In genomic region chr12:38777316-38777715, GRCm38 (mm10) we compare ENCODE assay signal across 8 mouse cellular contexts. TPM values are rescaled to one million over a fixed set of nuclear protein-coding genes. Genes with fewer than 3 reads are reported as not detected.
DNase-seq lines count a peak whose midpoint lies in the region; ATAC-seq and TF ChIP-seq lines count a peak whose summit lies in the region.

No protein-coding gene starts in this region.

- no peak overlapping the region for H3K27ac ChIP-seq in heart, embryonic 11.5 days (ENCODE audit: low read depth, low read length)
- no peak overlapping the region for H3K27ac ChIP-seq in neural tube, embryonic 12.5 days
- no peak overlapping the region for H3K27ac ChIP-seq in left cerebral cortex, adult 2 months

- no peaks in the 10 kb centered on the region for H3K9me3 ChIP-seq in heart, embryonic 11.5 days (replicated peaks; ENCODE audit: control insufficient read depth, low read length)
- H3K9me3 ChIP-seq in neural tube, embryonic 12.5 days = no peaks in the 10 kb centered on the region

- H3K4me3 ChIP-seq in heart, embryonic 11.5 days (ENCODE audit: low read depth, low read length) = no peak overlapping the region
- no peak overlapping the region for H3K4me3 ChIP-seq in neural tube, embryonic 12.5 days
- peak overlapping the region; percentile 8 for H3K4me3 ChIP-seq in lung, adult 2 months (replicated peaks; ENCODE audit: extremely low read depth, low read depth, low read length)
- no peak overlapping the region for H3K4me3 ChIP-seq in left cerebral cortex, adult 2 months

- H3K4me2 ChIP-seq in heart, embryonic 11.5 days = peak overlapping the region; percentile 69; the same call in 1 of the 2 replicates
- peak overlapping the region; percentile 97; the same call in 1 of the 2 replicates for H3K4me2 ChIP-seq in neural tube, embryonic 12.5 days (replicated peaks)

- no peaks in the 10 kb centered on the region for H3K4me1 ChIP-seq in heart, embryonic 11.5 days (ENCODE audit: control insufficient read depth, insufficient read depth, low read length)
- H3K4me1 ChIP-seq in neural tube, embryonic 12.5 days = no peaks in the 10 kb centered on the region; the same call in 1 of the 2 replicates
- H3K4me1 ChIP-seq in lung, adult 2 months (ENCODE audit: control insufficient read depth, insufficient read depth, low read length) = no peaks in the 10 kb centered on the region

- TF ChIP-seq CTCF in lung, adult 2 months (IDR thresholded peaks at IDR 0.05; ENCODE audit: insufficient read depth, low read length) = no peak
- no peak for TF ChIP-seq CTCF in left cerebral cortex, adult 2 months (IDR thresholded peaks at IDR 0.05)

- H3K27me3 ChIP-seq in heart, embryonic 11.5 days (ENCODE audit: control insufficient read depth, insufficient read depth, low read length) = no peaks in the 10 kb centered on the region
- no peaks in the 10 kb centered on the region for H3K27me3 ChIP-seq in neural tube, embryonic 12.5 days (replicated peaks)

- WGBS in heart, embryonic 11.5 days (ENCODE audit: insufficient replicate concordance) = 73% methylated on average over 7 of the region's 7 CpGs
- 79% methylated on average over 7 of the region's 7 CpGs for WGBS in neural tube, embryonic 12.5 days
- 55% methylated on average over 7 of the region's 7 CpGs for WGBS in lung, adult 2 months

- H3K36me3 ChIP-seq in heart, embryonic 11.5 days (ENCODE audit: control insufficient read depth, insufficient read depth, low read length) = no peaks in the 10 kb centered on the region
- no peaks in the 10 kb centered on the region for H3K36me3 ChIP-seq in neural tube, embryonic 12.5 days

- no peak for DNase-seq in heart, postnatal 25 days (ENCODE audit: low spot score)
- no peak for DNase-seq in neural tube, embryonic 10.5 days (ENCODE audit: extremely low spot score, low spot score)
- DNase-seq in lung, adult 2 months = no peak
- no peak for DNase-seq in left cerebral cortex, adult 9 months (ENCODE audit: low spot score in 2 of 2)
- no peak for DNase-seq in left cerebral cortex, adult 2 months (ENCODE audit: extremely low spot score in 1 of 2, low spot score in 2 of 2)
- DNase-seq in right cerebral cortex, postnatal 10 days (ENCODE audit: low spot score in 2 of 2) = no peak

- ATAC-seq in heart, embryonic 11.5 days (replicated peaks; ENCODE audit: insufficient number of reproducible peaks, low FRiP score, low TSS enrichment) = no peak
- no peak for ATAC-seq in neural tube, embryonic 12.5 days (ENCODE audit: low FRiP score, low read depth)

- H3K9ac ChIP-seq in heart, embryonic 11.5 days (ENCODE audit: low read depth, low read length) = no peak overlapping the region
- H3K9ac ChIP-seq in neural tube, embryonic 12.5 days = no peak overlapping the region

- TF ChIP-seq POLR2A in lung, adult 2 months (IDR thresholded peaks at IDR 0.05; ENCODE audit: borderline replicate concordance, extremely low read depth, low read depth, low read length) = no peak

- intact Hi-C loops in heart, postnatal 25 days (cut with DNase I) = loop anchor here (5.0 to 10.0 kb wide), 2 partner anchors 157 to 435 kb away; no protein-coding TSS in a partner anchor
- intact Hi-C loops in left cerebral cortex, adult 2 months (cut with DNase I) = loop anchor here (5.0 kb wide), 2 partner anchors 175 to 635 kb away; no protein-coding TSS in a partner anchor

RNA-seq across cellular contexts. Expression of gene Etv1, which starts 1.9 kb away (rescaled TPM):
- polyA plus RNA-seq in heart, embryonic 11.5 days (2014; fragmentation: Nextera tagmentation; extraction: Ambion mirVana) = 28.2 and 29.8 TPM in 2 replicates
- 10 to 100 TPM in 1 of 2 experiments, 1 to 10 TPM in 1; 9.6 to 10.6 TPM for total RNA-seq in heart, postnatal 25 days (2021)
- polyA plus RNA-seq in neural tube, embryonic 12.5 days (2016; fragmentation: Nextera tagmentation; extraction: Ambion mirVana) = 18.0 and 21.0 TPM in 2 replicates
- 5.6 and 7.8 TPM in 2 replicates for polyA plus RNA-seq in lung, adult 2 months (2012; rRNA removed)
- total RNA-seq in left cerebral cortex, adult 2 months (2021) = 10 to 100 TPM; 59.2 to 64.6 TPM
